Mouse (Mus musculus) liver, postnatal 0 days (tissue): ENCODE measurements around the gene E2f4. TPM values are rescaled to one million over a fixed set of nuclear protein-coding genes. Genes with fewer than 3 reads are reported as not detected.
"Not testable (repeated sequence)": the region's sequence is repeated elsewhere in the genome, so short reads cannot be mapped to it uniquely, and the experiment has no call there.

Experiments used
- ATAC-seq: fragments of 200-750 bp; cut with Nextera tagmentation; 2 replicates; pipeline ENCODE4 v1.8.0; 2017; ENCODE audit warnings: mild to moderate bottlenecking, moderate library complexity
- DNase-seq: peaks from one replicate; pipeline ENCODE4 v3.0.0-alpha.2; 2016
- H3K27ac ChIP-seq: fragments of 300-500 bp; sonication (generic); 2 replicates; pipeline ENCODE4 v1.5.1; 2014; ENCODE audit warnings: antibody characterized with exemption, moderate library complexity, mild to moderate bottlenecking, low read depth
- H3K27me3 ChIP-seq: fragments of 300-500 bp; sonication (generic); 2 replicates; pipeline ENCODE4 v1.6.1; 2014; ENCODE audit warnings: low read length, control low read depth, mixed read lengths; ENCODE audit not compliant: insufficient read depth
- H3K36me3 ChIP-seq: fragments of 300-500 bp; sonication (generic); replicated peaks from 2 replicates; pipeline ENCODE4 v1.6.1; 2014; ENCODE audit warnings: mild to moderate bottlenecking, control low read depth, low read length, moderate library complexity, mixed read lengths; ENCODE audit not compliant: insufficient read depth
- H3K4me1 ChIP-seq: fragments of 300-500 bp; sonication (generic); 2 replicates; pipeline ENCODE4 v1.6.1; 2014; ENCODE audit warnings: antibody characterized with exemption, mild to moderate bottlenecking, control low read depth; ENCODE audit not compliant: insufficient read depth
- H3K4me2 ChIP-seq: fragments of 300-500 bp; sonication (generic); 2 replicates; pipeline ENCODE4 v1.6.1; 2014; ENCODE audit warnings: low read depth, mild to moderate bottlenecking, low read length, moderate library complexity, mixed read lengths
- H3K4me3 ChIP-seq: fragments of 300-500 bp; sonication (generic); 2 replicates; pipeline ENCODE4 v1.5.1; 2014; ENCODE audit warnings: low read depth, low read length
- H3K9ac ChIP-seq: fragments of 300-500 bp; sonication (generic); replicated peaks from 2 replicates; pipeline ENCODE4 v1.6.1; 2014; ENCODE audit warnings: mild to moderate bottlenecking, moderate library complexity
- H3K9me3 ChIP-seq: fragments of 300-500 bp; sonication (generic); 2 replicates; pipeline ENCODE4 v1.6.1; 2016; ENCODE audit warnings: mild to moderate bottlenecking, control low read depth, low read length, mixed read lengths
- CTCF ChIP-seq: sonication (generic); IDR thresholded peaks from 2 replicates; pipeline ENCODE4 v1.5.1; 2016; ENCODE audit warnings: antibody characterized with exemption, low read depth
- EP300 ChIP-seq: IDR thresholded peaks from 2 replicates; pipeline ENCODE4 v1.6.1; 2016; ENCODE audit warnings: antibody characterized with exemption, low read depth, mild to moderate bottlenecking
- WGBS: fragments of 180-500 bp; shearing (Covaris S2); extraction: QIAGEN DNeasy Blood & Tissue Kit; methylation state at CpG from one replicate; pipeline ENCODE4 v1.1.7; 2014; ENCODE audit not compliant: insufficient replicate concordance; 5-methylcytosine and 5-hydroxymethylcytosine counted together
- polyA plus RNA-seq: library from polyadenylated mRNA; unstranded; fragments of >200 nt; fragmentation: Nextera tagmentation; extraction: Ambion mirVana; gene quantifications from 2 replicates; pipeline ENCODE4 v1.2.1, GENCODE M21; 2015

Gene E2f4
- polyA plus RNA-seq, 1 experiment from 2014 or later: 62.9 TPM

DNA sequence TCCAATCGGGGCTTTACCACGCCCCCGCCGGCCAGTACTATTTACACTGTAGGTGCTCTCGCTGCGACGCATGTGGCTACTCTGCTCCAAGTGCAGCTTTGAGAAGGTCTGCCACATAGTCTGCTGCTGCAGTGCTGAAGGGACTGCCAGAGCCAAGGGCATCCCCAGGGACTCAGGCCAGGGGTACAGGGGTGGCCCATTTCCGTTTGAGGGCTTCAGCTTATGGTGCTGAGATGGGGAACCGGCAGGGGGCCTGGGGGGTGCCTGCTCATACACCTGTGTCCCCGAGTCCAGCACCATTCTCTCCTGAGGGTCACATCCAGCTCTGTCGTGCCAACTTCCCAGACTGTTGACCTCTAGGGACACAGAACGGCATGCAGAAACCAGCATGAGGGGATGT, 11.9 kb upstream of the E2f4 start:
- Histone ChIP-seq H3K9me3 (no peaks in the 10 kb centered on the region), H3K36me3 (no peaks in the 10 kb centered on the region), H3K27ac (no peak overlapping the region), H3K27me3 (peaks cover 11% of the 10 kb centered on the region), H3K4me3 (no peak overlapping the region), H3K9ac (no peak overlapping the region), H3K4me1 (peaks cover 25% of the 10 kb centered on the region), H3K4me2 (no peak overlapping the region)
- 54% methylated on average over 12 of the region's 12 CpGs for WGBS
- no peak for DNase-seq
- TF ChIP-seq CTCF: no peak
- no peak for TF ChIP-seq EP300
- no peak for ATAC-seq

DNA sequence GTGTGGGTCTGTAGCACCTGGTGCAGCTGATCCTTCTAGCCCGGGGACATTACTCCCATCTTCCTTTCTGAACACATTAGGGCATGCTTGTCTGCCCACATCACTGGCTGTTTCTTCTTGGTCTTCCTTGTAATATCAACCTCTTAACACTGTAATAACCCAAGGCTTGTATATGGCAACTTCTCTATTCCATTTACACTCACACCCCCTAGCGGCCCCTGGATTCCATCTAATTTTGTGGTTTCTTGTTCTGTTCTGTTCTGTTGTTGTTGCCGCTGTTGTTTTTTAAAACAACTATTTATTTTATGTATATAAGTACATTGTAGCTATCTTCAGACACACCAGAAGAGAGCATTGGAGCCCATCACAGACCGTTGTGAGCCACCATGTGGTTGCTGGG, 10.6 kb upstream of the E2f4 start:
- WGBS: 84% methylated on average over 4 of the region's 4 CpGs
- H3K4me1 ChIP-seq: peaks cover 27% of the 10 kb centered on the region
- TF ChIP-seq CTCF (no peak), EP300 (no peak)
- no peaks in the 10 kb centered on the region for H3K9me3 ChIP-seq
- H3K27me3 ChIP-seq: peaks cover 14% of the 10 kb centered on the region
- H3K27ac ChIP-seq: no peak overlapping the region
- H3K9ac ChIP-seq: no peak overlapping the region
- no peak overlapping the region for H3K4me2 ChIP-seq
- ATAC-seq (no peak), DNase-seq (no peak)
- H3K36me3 ChIP-seq: no peaks in the 10 kb centered on the region
- H3K4me3 ChIP-seq: no peak overlapping the region

DNA sequence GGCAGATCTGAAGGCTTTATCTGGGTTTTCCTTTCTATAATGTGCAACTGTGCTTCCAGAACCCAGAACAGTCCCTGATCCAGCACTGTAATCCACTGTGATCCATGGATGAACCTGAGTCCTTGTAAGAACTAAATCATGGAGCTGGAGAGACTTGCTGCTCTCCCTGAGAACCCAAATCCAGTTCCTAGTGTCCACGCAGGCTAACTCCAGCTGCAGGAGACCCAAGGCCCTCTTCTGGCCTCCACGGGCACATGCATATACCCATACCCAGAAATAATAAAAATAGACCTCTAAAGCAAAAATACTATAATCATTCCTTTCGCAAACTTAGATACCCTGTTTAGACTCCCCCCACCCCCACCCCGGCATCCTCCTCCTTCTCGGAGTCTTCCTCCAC, 9.2 kb upstream of the E2f4 start:
- Histone ChIP-seq H3K9ac (no peak overlapping the region), H3K9me3 (no peaks in the 10 kb centered on the region), H3K36me3 (no peaks in the 10 kb centered on the region), H3K4me3 (no peak overlapping the region), H3K4me1 (peaks cover 22% of the 10 kb centered on the region), H3K27ac (no peak overlapping the region), H3K27me3 (peaks cover 14% of the 10 kb centered on the region), H3K4me2 (no peak overlapping the region)
- 90% methylated on average over 5 of the region's 5 CpGs for WGBS
- DNase-seq (no peak), ATAC-seq (no peak)
- no peak for TF ChIP-seq EP300

GRCm38 (mm10) chr8:105288958-105289732, 8.3 kb upstream of the E2f4 start:
- Histone ChIP-seq H3K27ac (no peak overlapping the region), H3K36me3 (no peaks in the 10 kb centered on the region), H3K4me2 (peak overlapping the region; percentile 78), H3K4me3 (peak overlapping the region; percentile 50), H3K9me3 (no peaks in the 10 kb centered on the region), H3K9ac (peak overlapping the region; percentile 49), H3K27me3 (peaks cover 14% of the 10 kb centered on the region), H3K4me1 (peaks cover 20% of the 10 kb centered on the region)
- DNase-seq (peak; percentile 91), ATAC-seq (peak; percentile 90)
- WGBS: 3% methylated on average over 53 of the region's 53 CpGs
- TF ChIP-seq CTCF (peak; percentile 48), EP300 (no peak)

DNA sequence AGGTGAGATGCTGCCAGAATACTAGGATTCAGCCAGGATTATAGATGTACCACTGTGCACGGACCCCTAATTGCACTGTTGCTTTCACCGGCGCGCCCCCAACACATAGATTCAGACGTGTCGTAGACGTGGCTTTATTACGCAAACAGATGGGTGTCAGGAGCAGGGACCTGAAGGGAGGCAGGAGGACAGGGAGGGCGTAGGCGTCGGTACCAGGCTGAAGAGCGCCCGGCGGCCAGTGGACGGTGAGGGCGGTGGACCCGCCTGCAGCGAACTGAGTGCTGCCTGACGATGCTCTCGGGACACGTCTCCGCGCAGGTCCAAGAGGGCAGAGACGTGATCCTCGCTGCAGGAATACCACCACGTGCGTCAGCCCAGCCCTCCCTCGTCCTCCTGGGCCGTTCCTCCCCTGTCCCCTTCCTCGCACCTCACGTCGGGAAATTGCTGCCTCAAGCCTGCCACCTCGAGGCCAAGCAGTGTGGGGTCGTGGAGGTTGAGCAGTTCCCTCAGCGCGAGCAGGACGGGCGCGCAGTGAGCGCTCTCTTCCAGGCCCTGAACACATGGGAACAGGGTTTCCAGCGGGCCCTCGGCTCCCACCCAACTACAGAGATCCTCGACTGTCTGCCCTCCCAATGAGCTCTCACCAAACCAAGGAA, 7.5 kb upstream of the E2f4 start, which contains the start of gene 4931428F04Rik:
Gene 4931428F04Rik, minus strand, starts transcription at position 60 of the 656 bp plus-strand sequence.
- Histone ChIP-seq H3K27me3 (peaks cover 14% of the 10 kb centered on the region), H3K9me3 (no peaks in the 10 kb centered on the region), H3K4me3 (peak within 1 kb of the TSS; percentile 50), H3K27ac (no peak within 1 kb of the TSS), H3K9ac (peak within 1 kb of the TSS; percentile 49), H3K4me2 (peak within 1 kb of the TSS; percentile 78), H3K36me3 (no peaks in the 10 kb centered on the region), H3K4me1 (peaks cover 20% of the 10 kb centered on the region)
- ATAC-seq (0 out of 2 replicates have a peak, but pooled peaks have one; percentile 2), DNase-seq (no peak)
- WGBS: 10% methylated on average over 37 of the region's 43 CpGs
- TF ChIP-seq CTCF: peak; percentile 69
- no peak for TF ChIP-seq EP300

DNA sequence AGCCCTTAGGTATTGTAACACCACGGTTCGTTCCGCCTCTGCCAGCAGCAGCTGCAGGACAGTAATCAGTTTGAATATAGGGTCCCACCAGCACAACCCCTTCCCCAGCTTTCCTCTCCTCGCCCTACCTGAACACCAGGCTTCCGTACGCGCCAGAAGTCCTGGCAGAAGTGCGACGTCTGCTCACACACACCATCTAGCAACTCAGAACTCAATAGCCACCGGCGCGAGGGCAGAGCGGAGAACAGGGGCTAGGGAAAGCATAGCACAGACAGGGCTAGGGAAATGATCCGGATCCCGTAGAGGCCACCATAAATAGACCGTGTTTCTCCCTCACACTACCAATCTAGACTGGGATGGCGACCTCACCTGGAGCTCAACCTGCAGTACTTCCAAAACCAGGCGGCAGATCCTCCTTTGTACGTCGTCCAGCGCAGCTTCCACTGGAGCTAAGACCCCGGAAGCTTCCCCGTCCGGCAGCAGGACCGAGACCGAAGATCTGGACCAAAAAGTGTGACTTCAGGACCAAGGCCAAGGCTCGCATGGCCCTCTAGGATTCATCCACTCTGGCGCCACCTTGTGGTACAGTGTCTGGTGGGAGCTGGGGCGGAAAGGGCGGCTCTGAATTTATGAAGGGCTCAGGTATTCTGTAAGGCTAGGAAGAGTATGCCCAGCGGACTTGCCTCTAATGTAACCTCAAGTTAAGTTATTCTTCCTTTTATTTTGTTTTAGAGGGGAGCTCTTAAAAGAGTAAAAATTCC, 6.7 kb upstream of the E2f4 start:
- ATAC-seq: peak; percentile 40; the same call in 1 of the 2 replicates
- TF ChIP-seq CTCF: peak; percentile 98
- no peak for TF ChIP-seq EP300
- Histone ChIP-seq H3K4me2 (peak overlapping the region; percentile 78), H3K27ac (no peak overlapping the region), H3K27me3 (peaks cover 14% of the 10 kb centered on the region), H3K4me1 (peaks cover 22% of the 10 kb centered on the region), H3K36me3 (no peaks in the 10 kb centered on the region), H3K9ac (no peak overlapping the region), H3K9me3 (no peaks in the 10 kb centered on the region), H3K4me3 (no peak overlapping the region)
- 18% methylated on average over 31 of the region's 31 CpGs for WGBS
- peak; percentile 94 for DNase-seq

DNA sequence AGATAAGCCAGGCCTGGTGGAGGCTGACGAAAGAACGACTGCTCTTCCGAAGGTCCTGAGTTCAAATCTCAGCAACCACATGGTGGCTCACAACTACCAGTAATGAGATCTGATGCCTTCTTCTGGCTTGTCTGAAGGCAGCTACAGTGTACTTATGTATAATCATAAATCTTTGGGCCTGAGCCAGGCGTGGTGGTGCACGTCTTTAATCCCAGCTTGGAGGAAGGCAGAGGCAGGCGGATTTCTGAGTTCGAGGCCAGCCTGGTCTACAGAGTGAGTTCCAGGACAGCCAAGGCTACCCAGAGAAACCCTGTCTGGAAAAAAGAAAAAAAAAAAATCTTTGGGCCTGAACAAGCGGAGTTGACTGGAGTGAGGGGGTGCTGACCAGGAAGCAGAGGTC, 6.1 kb upstream of the E2f4 start:
- not testable (repeated sequence) for H3K9ac ChIP-seq, H3K9me3 ChIP-seq, H3K4me2 ChIP-seq, H3K4me3 ChIP-seq, H3K27ac ChIP-seq, DNase-seq, ATAC-seq, H3K36me3 ChIP-seq
- peaks cover 28% of the 10 kb centered on the region for H3K4me1 ChIP-seq
- peaks cover 14% of the 10 kb centered on the region for H3K27me3 ChIP-seq
- WGBS: 81% methylated on average over 8 of the region's 8 CpGs
